Mouse (Mus musculus): ENCODE data around the gene Kcnj11. TPM values are rescaled to one million over a fixed set of nuclear protein-coding genes. Genes with fewer than 3 reads are reported as not detected.

The Kcnj11 gene
- polyA plus RNA-seq, 1 experiment from 2014 or later, result 5.3 TPM

DNA sequence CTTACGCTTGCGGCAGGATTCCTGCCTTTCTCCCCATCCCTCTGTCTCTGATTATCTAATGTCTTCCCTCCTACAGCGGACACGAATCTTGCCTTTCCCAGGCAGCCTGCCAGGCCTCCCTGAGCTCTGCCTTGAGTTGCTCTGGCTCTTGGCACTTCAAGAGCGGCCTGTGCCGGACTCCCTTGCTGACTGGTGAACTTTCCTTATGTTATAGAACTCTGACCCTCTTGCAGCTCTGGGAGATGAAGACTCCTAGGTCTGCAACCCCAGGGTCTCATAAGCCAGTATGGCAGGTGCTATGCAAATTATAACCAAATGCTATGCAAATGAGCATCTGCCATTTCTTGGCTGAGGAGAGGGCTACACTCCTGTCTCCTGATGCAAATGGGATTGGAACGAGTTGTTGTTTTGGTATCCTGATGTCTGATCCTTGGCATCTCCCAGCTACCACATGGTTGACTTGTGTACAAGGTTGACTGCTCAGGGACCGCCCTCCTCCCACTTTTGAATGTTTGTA, 2.6 kb upstream of the Kcnj11 start:
- 74% methylated on average over 8 of the region's 8 CpGs for WGBS (ENCODE audit: insufficient replicate concordance)
- H3K36me3 ChIP-seq (ENCODE audit: control insufficient read depth, insufficient read depth, low read length), result no peaks in the 10 kb centered on the region
- H3K9me3 ChIP-seq (replicated peaks; ENCODE audit: control insufficient read depth, low read length), result no peaks in the 10 kb centered on the region
- no peak overlapping the region for H3K27ac ChIP-seq (ENCODE audit: low read depth, low read length)
- no peak overlapping the region for H3K4me2 ChIP-seq
- H3K9ac ChIP-seq (ENCODE audit: low read depth, low read length), result no peak overlapping the region
- no peak overlapping the region for H3K4me3 ChIP-seq (ENCODE audit: low read depth, low read length)
- peaks cover 6% of the 10 kb centered on the region for H3K27me3 ChIP-seq (ENCODE audit: control insufficient read depth, insufficient read depth, low read length)
- peaks cover 11% of the 10 kb centered on the region for H3K4me1 ChIP-seq (ENCODE audit: control insufficient read depth, insufficient read depth, low read length)
- ATAC-seq (replicated peaks; ENCODE audit: insufficient number of reproducible peaks, low FRiP score, low TSS enrichment), result no peak

DNA sequence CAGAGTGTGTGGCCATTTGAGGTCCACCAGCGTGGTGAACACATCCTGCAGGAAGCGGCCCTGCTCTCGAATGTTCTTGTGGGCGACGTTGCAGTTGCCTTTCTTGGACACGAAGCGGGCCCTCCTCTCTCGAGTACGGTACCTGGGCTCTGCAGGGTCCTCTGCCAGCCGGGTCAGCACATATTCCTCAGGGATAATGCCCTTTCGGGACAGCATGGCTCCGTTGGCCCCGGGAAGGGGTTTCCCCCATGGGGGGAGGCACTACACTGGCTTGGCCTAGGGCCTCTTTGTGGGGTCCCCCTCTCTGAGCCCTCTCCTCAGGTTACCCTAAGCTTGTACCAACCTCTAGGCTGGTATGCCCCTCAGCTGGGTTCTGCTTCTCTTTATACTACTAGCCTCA, 882 bp downstream of the Kcnj11 start:
- Histone ChIP-seq H3K36me3 (ENCODE audit: control insufficient read depth, insufficient read depth, low read length) (no peaks in the 10 kb centered on the region), H3K9me3 (replicated peaks; ENCODE audit: control insufficient read depth, low read length) (no peaks in the 10 kb centered on the region), H3K4me1 (ENCODE audit: control insufficient read depth, insufficient read depth, low read length) (peaks cover 17% of the 10 kb centered on the region), H3K9ac (ENCODE audit: low read depth, low read length) (peak overlapping the region; percentile 84), H3K4me2 (peak overlapping the region; percentile 75), H3K4me3 (ENCODE audit: low read depth, low read length) (peak overlapping the region; percentile 64), H3K27me3 (ENCODE audit: control insufficient read depth, insufficient read depth, low read length) (peaks cover 6% of the 10 kb centered on the region), H3K27ac (ENCODE audit: low read depth, low read length) (peak overlapping the region; percentile 96)
- no peak for ATAC-seq (replicated peaks; ENCODE audit: insufficient number of reproducible peaks, low FRiP score, low TSS enrichment)
- WGBS (ENCODE audit: insufficient replicate concordance), result 79% methylated on average over 13 of the region's 13 CpGs

DNA sequence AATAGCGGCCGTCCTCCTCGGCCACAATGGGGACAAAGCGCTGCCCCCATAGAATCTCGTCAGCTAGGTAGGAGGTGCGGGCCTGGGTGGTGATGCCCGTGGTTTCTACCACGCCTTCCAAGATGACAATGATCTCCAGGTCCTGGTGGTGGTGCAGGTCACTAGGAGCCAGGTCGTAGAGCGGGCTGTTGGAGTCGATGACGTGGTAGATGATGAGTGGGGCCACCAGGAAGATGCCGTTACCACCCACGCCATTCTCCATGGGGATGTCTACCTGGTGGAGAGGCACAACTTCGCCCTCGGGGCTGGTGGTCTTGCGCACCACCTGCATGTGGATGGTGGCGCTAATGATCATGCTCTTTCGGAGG, 1.7 kb downstream of the Kcnj11 start:
- no peak for ATAC-seq (replicated peaks; ENCODE audit: insufficient number of reproducible peaks, low FRiP score, low TSS enrichment)
- no peaks in the 10 kb centered on the region for H3K36me3 ChIP-seq (ENCODE audit: control insufficient read depth, insufficient read depth, low read length)
- 0 out of 2 replicates have a peak overlapping the region, but pooled peaks have one; percentile 5 for H3K9ac ChIP-seq (ENCODE audit: low read depth, low read length)
- WGBS (ENCODE audit: insufficient replicate concordance), result 75% methylated on average over 19 of the region's 19 CpGs
- peaks cover 17% of the 10 kb centered on the region for H3K4me1 ChIP-seq (ENCODE audit: control insufficient read depth, insufficient read depth, low read length)
- H3K4me3 ChIP-seq (ENCODE audit: low read depth, low read length), result peak overlapping the region; percentile 43
- H3K9me3 ChIP-seq (replicated peaks; ENCODE audit: control insufficient read depth, low read length), result no peaks in the 10 kb centered on the region
- peaks cover 6% of the 10 kb centered on the region for H3K27me3 ChIP-seq (ENCODE audit: control insufficient read depth, insufficient read depth, low read length)
- peak overlapping the region; percentile 96 for H3K27ac ChIP-seq (ENCODE audit: low read depth, low read length)
- peak overlapping the region; percentile 75 for H3K4me2 ChIP-seq

DNA sequence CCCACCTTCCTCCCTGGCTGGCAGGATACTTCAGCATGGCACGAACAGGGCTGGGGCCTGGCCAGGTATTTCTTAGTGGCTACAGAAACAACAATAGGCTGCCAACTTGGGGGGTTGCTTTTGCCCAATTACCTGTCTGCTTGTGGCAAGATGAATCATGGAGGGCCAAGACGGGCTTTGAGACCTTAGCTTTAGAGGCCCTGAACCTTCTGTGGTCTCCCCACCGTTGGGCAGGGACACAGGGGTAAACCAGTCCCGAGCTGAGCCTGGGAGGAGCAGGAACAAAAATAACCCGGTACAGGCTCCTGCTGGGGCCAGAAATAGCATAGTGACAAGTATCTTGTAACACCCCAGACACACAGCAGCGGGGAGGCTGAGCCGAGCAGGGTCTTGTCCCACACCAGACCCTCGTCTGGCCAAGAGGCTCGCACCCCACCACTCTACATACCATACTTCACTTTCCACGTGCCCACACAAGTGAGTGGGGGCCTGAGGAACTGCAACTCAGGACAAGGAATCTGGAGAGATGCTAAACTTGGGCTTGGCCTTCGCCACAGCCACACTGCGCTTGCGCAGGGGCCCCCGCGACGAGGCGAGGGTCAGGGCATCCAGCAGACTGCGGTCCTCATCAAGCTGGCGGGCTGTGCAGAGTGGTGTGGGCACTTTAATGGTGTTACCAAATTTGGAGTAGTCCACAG, 2.2 kb downstream of the Kcnj11 start:
- H3K9me3 ChIP-seq (replicated peaks; ENCODE audit: control insufficient read depth, low read length), result no peaks in the 10 kb centered on the region
- peak overlapping the region; percentile 79 for H3K9ac ChIP-seq (ENCODE audit: low read depth, low read length)
- H3K4me1 ChIP-seq (ENCODE audit: control insufficient read depth, insufficient read depth, low read length), result peaks cover 17% of the 10 kb centered on the region
- H3K27ac ChIP-seq (ENCODE audit: low read depth, low read length), result peak overlapping the region; percentile 96
- H3K27me3 ChIP-seq (ENCODE audit: control insufficient read depth, insufficient read depth, low read length), result peaks cover 6% of the 10 kb centered on the region
- peak overlapping the region; percentile 43 for H3K4me3 ChIP-seq (ENCODE audit: low read depth, low read length)
- H3K4me2 ChIP-seq, result peak overlapping the region; percentile 75
- 49% methylated on average over 19 of the region's 19 CpGs for WGBS (ENCODE audit: insufficient replicate concordance)
- H3K36me3 ChIP-seq (ENCODE audit: control insufficient read depth, insufficient read depth, low read length), result no peaks in the 10 kb centered on the region
- ATAC-seq (replicated peaks; ENCODE audit: insufficient number of reproducible peaks, low FRiP score, low TSS enrichment), result peak; percentile 68

DNA sequence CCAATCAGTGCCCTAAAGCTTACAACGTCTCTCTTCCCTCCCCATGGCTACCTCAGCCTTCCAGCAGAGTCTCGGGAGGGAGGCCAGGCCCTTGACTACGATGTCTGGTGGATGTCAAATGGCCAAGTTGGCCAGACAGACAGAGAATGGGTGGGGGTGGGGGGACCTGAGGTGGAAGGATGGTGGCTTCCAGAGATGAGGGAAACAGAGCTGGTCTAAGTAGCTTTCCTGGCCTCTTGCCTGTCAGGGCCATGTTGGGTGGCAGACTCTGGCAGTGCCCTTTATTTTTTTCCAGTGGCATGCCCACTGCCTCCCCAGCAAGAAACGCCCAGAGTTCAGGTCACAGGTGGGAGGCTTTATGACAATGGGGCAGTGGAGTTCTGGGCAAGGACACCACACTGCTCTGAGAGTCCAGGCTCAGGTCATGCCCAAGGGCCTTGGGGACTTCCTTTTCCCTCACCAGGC, 3.2 kb downstream of the Kcnj11 start:
- Histone ChIP-seq H3K36me3 (ENCODE audit: control insufficient read depth, insufficient read depth, low read length) (no peaks in the 10 kb centered on the region), H3K27ac (ENCODE audit: low read depth, low read length) (peak overlapping the region; percentile 96), H3K4me3 (ENCODE audit: low read depth, low read length) (peak overlapping the region; percentile 43), H3K4me2 (peak overlapping the region; percentile 75), H3K27me3 (ENCODE audit: control insufficient read depth, insufficient read depth, low read length) (peaks cover 3% of the 10 kb centered on the region), H3K9me3 (replicated peaks; ENCODE audit: control insufficient read depth, low read length) (no peaks in the 10 kb centered on the region), H3K9ac (ENCODE audit: low read depth, low read length) (peak overlapping the region; percentile 79), H3K4me1 (ENCODE audit: control insufficient read depth, insufficient read depth, low read length) (peaks cover 17% of the 10 kb centered on the region)
- no peak for ATAC-seq (replicated peaks; ENCODE audit: insufficient number of reproducible peaks, low FRiP score, low TSS enrichment)
- WGBS (ENCODE audit: insufficient replicate concordance), result 33% methylated on average over 4 of the region's 4 CpGs

DNA sequence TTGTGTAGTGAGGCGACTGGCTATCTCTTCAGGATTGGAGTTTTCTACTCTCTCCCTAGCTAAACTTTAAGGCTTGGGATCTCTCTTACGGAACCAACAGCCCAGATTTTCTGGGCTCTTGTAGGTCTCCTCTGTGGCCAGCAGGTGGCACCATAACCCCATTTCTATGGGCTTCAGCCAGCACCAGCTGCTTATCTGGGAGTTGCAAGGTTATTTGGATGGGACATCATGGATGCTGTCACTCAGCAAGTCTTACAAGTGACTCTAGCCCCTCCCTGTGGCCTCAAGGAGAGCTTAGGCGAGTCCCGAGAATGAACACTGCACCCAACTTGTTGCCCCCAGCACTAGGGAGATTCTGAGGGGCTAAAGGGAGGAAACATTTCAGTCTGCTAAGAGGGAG, 4.4 kb downstream of the Kcnj11 start:
- ATAC-seq (replicated peaks; ENCODE audit: insufficient number of reproducible peaks, low FRiP score, low TSS enrichment), result no peak
- Histone ChIP-seq H3K4me3 (ENCODE audit: low read depth, low read length) (no peak overlapping the region), H3K9me3 (replicated peaks; ENCODE audit: control insufficient read depth, low read length) (no peaks in the 10 kb centered on the region), H3K9ac (ENCODE audit: low read depth, low read length) (peak overlapping the region; percentile 43; the same call in 1 of the 2 replicates), H3K4me2 (peak overlapping the region; percentile 75), H3K27me3 (ENCODE audit: control insufficient read depth, insufficient read depth, low read length) (peaks cover 3% of the 10 kb centered on the region), H3K4me1 (ENCODE audit: control insufficient read depth, insufficient read depth, low read length) (peaks cover 17% of the 10 kb centered on the region), H3K27ac (ENCODE audit: low read depth, low read length) (no peak overlapping the region), H3K36me3 (ENCODE audit: control insufficient read depth, insufficient read depth, low read length) (no peaks in the 10 kb centered on the region)
- 3% methylated on average over 4 of the region's 4 CpGs for WGBS (ENCODE audit: insufficient replicate concordance)

DNA sequence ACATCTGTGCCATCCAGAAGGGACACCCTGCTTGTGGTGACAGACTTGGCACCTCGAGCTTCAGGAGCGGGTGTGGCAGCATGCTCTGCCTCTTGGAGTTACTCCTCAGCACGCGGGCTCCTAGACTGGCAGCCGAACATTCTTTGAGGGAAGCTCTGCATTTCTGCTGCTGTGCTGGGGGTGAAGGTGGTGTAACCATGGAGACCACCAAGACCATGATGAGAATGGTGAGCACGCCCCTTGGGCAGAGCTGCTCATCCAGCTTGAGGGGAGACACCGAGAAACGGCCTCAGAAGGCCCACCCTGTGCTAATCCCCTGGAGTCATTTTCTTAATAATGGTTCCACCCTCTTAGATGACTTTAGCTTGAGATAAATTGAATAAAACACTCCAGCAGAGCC, 7.8 kb downstream of the Kcnj11 start:
- ATAC-seq (replicated peaks; ENCODE audit: insufficient number of reproducible peaks, low FRiP score, low TSS enrichment), result no peak
- Histone ChIP-seq H3K9me3 (replicated peaks; ENCODE audit: control insufficient read depth, low read length) (peaks cover 3% of the 10 kb centered on the region; the same call in 1 of the 2 replicates), H3K4me1 (ENCODE audit: control insufficient read depth, insufficient read depth, low read length) (peaks cover 6% of the 10 kb centered on the region), H3K9ac (ENCODE audit: low read depth, low read length) (no peak overlapping the region), H3K27ac (ENCODE audit: low read depth, low read length) (no peak overlapping the region), H3K4me3 (ENCODE audit: low read depth, low read length) (no peak overlapping the region), H3K36me3 (ENCODE audit: control insufficient read depth, insufficient read depth, low read length) (no peaks in the 10 kb centered on the region), H3K4me2 (no peak overlapping the region), H3K27me3 (ENCODE audit: control insufficient read depth, insufficient read depth, low read length) (no peaks in the 10 kb centered on the region)
- WGBS (ENCODE audit: insufficient replicate concordance), result 54% methylated on average over 8 of the region's 8 CpGs

DNA sequence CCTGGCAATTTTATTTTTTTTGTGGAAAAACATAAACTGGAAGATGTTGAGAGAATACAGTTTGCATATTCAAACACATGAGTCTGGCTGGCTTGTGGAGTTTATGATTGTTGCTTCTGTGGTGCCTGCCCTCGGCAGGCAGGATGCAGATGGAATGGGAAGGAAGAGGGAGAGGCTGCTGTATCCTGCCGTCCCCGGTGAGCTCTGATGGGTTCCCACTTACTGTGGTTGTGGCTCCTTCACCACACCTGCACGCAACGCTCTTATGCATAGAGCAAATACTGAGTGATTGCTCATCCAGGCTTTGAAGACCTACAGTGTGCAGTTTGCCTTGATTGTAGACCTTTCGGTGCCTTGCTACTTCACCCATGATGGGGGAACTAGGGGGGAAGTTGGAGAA, 12.3 kb downstream of the Kcnj11 start:
- Histone ChIP-seq H3K4me1 (ENCODE audit: control insufficient read depth, insufficient read depth, low read length) (peaks cover 12% of the 10 kb centered on the region), H3K4me2 (no peak overlapping the region), H3K9me3 (replicated peaks; ENCODE audit: control insufficient read depth, low read length) (peaks cover 3% of the 10 kb centered on the region; the same call in 1 of the 2 replicates), H3K27ac (ENCODE audit: low read depth, low read length) (no peak overlapping the region), H3K27me3 (ENCODE audit: control insufficient read depth, insufficient read depth, low read length) (no peaks in the 10 kb centered on the region), H3K36me3 (ENCODE audit: control insufficient read depth, insufficient read depth, low read length) (peaks cover 9% of the 10 kb centered on the region), H3K9ac (ENCODE audit: low read depth, low read length) (no peak overlapping the region), H3K4me3 (ENCODE audit: low read depth, low read length) (no peak overlapping the region)
- ATAC-seq (replicated peaks; ENCODE audit: insufficient number of reproducible peaks, low FRiP score, low TSS enrichment), result no peak
- WGBS (ENCODE audit: insufficient replicate concordance), result 81% methylated on average over 6 of the region's 6 CpGs

DNA sequence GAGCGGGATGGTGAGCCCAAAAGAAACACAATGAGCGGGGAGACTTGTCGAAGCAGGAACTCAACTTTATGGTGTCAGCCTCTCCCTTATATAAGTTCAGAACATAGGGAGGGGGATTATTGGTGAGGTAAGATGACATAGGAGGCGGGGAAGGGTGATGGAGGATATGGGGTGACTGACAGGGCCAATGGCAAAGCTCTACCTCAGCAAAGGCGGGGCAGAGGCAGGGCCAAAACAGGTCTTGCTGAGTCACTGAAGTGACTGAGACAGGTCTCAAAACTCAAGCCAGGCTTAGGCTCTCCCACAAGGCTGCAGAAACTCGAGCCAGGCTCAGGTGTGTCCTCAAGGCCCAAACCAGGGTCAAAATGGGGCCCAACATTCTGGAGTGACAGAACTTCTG, 14.2 kb downstream of the Kcnj11 start:
- H3K4me3 ChIP-seq (ENCODE audit: low read depth, low read length), result no peak overlapping the region
- no peak for ATAC-seq (replicated peaks; ENCODE audit: insufficient number of reproducible peaks, low FRiP score, low TSS enrichment)
- peaks cover 13% of the 10 kb centered on the region for H3K36me3 ChIP-seq (ENCODE audit: control insufficient read depth, insufficient read depth, low read length)
- H3K27me3 ChIP-seq (ENCODE audit: control insufficient read depth, insufficient read depth, low read length), result no peaks in the 10 kb centered on the region
- no peak overlapping the region for H3K4me2 ChIP-seq
- WGBS (ENCODE audit: insufficient replicate concordance), result 87% methylated on average over 6 of the region's 6 CpGs
- no peak overlapping the region for H3K9ac ChIP-seq (ENCODE audit: low read depth, low read length)
- peaks cover 3% of the 10 kb centered on the region; the same call in 1 of the 2 replicates for H3K9me3 ChIP-seq (replicated peaks; ENCODE audit: control insufficient read depth, low read length)
- peaks cover 22% of the 10 kb centered on the region for H3K4me1 ChIP-seq (ENCODE audit: control insufficient read depth, insufficient read depth, low read length)
- H3K27ac ChIP-seq (ENCODE audit: low read depth, low read length), result no peak overlapping the region

Measured in heart, embryonic 11.5 days (tissue).